Mouse (Mus musculus): ENCODE data around the gene Gnptab. TPM values are rescaled to one million over a fixed set of nuclear protein-coding genes. Genes with fewer than 3 reads are reported as not detected.
A peak's percentile ranks its signal among the peaks of the same experiment; 100 is the strongest.

Gene Gnptab
- total RNA-seq, 1 experiment from 2014 or later: 25.0 TPM

DNA sequence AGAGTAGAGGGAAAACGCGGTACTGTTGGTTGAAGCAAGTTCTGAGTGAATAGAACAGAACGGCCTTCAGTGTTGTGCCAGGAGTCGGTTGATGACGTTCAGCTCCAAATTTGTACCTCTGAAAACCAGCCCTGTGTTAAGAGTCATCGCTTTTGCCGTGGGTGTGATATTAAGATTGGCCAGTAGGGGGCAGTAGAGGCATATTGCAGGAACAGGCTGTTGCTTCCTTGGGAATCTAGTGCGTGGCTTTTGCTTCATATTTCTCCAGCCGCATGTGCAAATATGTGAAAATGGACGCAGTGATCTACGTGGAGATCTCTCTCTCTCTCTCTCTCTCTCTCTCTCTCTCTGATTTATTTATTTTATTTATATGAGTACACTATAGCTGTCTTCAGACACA lies 2.2 kb upstream of the Gnptab start:
- peak; percentile 95 for DNase-seq

DNA sequence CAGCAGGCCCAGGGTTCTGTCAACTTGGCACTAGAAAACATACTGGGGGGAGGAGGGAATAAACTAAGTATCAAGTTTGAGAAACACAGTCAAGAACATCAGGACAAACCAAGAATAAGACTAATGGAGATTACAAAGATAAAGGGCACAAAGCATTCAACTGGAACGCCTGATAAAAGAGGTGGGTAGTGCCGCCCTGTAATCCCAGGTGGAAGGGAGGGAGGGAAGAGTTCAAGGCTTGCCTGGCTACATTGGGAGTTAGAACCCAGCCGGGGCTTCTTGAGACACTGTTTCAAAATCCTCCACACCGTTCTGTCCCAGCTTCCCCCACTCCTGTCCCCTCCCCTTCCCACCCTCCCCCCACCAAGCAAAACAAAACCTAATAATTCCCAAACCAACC lies 1.3 kb upstream of the Gnptab start:
- DNase-seq: no peak

DNA sequence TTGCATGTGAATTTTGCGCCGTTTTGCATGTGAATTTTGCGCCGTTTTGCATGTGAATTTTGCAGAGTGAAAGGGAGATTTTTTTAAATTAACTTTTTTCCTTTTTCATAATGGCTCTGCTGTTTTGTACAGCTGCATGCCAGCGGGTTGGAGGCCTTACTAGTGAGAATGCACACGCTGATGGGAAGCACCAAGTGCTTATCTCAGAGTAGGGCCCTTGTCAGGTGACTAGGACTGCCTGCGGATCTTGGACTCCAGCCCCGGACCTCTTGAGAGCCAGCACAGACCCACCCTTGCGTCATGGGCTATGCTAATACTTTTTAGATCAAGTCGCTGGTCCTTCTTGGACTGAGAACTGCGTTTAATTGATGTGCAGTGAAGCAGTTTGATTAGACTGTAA lies 1.1 kb downstream of the Gnptab start:
- peak; percentile 54 for DNase-seq

DNA sequence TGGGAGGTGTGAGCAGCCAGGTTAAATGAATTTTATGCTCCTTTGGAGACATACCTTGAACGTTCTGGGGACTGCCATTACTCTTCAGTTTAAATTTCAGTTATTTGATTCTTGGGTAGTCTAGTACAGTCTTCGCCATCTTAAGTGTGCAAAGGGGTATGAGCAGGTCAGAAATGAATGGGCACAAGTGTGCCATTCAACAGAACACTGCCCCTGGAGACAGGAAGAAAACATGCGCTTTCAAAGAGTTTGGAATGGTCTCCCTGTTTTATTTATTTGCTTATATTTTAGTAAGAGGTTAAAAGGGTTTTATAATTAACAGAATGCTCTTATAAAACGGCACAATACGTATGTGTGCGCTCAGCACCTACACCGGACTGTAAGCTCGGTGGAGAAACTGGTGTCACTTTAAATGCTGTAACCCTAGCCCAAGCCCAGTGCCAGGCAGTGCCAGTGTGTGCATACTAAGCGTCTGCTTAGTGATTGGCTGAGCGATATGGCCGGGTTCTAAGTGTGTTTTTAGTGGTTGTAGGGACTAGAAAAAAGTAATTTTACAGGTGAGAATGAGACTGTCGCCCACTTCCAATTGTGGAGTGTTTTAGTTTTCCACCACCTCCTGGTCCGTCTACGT lies 1.6 kb downstream of the Gnptab start:
- DNase-seq: no peak

DNA sequence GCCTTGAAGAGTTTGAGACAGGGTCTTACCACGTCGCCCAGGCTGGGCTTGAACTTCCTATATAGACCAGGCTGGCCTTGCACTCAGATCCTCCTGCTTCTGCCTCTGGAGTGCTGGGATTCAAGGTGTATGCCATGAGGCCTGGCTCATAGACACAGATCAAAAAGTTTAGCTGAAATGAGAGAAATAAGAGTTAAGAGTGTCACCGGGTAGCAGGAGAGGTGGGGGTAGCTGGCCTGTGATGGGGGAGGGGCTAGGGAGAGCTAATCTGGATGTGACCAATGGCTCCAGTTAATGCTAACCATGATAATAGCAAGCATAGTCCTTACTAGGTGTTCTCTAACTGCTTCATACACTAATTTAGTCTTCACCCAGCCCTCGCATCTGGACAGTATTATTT lies 2.4 kb downstream of the Gnptab start:
- no peak for DNase-seq

DNA sequence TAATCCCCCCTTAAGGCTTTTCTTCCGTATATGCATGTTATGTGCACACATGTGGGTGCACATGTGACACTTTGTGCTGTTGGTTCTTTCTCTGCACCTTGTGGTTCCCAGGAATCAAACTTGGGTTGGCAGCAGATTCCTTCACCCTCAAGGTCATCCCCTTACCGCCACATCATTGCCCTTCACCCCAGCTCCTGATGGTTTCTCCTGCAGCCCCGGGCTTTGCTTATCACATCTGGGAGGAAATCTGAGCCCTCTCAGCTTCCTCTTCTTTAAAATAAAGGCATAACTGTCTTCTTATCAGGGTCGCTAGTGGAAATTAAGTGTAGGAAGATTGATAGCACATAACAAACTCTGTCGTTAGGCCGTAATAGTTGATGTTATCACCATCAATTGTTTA lies 3.1 kb downstream of the Gnptab start:
- DNase-seq: peak; percentile 13

DNA sequence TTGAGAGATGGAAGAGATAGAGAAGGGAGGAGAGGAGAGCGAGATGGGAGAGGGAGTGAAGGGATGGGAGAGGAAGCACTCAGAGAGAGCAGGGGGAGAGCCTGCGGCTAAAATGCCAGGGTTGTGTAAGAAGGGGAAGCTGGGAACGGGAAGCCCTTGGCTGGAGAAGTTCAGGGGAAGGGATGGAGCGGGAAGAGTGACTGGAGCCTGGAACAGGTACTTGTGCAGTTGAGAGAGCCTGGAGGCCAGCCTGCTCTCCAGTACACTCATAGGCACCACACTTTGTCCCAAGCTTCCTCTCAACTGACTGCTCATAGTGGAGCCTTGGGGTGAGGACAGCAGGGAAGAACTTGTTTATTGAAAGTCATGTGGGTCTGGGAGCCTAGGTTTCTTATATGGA lies 4.5 kb downstream of the Gnptab start:
- DNase-seq: no peak

DNA sequence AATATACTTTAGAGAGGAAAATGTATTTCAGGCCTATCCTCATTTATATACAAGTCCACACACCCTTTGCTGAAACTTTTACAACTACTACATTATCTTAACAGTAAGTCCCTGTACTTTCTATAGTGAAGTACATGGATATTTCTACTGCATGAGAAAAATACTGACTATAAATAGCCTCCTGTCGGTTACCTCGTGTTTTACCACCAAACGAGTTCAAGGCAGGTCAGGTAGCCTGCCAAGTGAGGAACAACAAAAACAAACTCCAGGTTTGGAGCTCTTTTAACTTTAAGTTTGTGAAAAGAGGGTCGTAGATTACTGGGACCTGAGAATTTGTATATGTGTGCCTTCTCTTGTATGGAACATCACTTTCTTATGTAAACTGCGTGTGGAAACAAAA lies 5.1 kb downstream of the Gnptab start:
- no peak for DNase-seq

DNA sequence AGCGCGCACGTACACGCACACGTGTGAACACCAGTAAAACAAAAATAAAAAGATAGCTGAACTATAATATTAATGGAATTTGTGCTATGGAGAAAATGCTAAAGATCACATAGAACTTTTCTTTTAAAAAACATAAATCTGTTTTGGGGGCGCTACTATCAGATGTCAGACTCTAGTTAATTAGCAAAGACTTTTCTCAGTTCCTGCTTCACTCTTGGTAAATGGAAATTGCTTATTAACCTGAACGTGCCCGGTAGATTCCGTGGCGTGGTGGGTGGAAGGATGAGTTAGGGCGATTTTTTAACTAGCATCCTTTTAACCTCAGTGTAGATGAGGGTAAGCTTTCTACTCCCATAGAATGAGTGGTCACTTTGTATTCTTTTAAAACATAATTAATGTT lies 6.4 kb downstream of the Gnptab start:
- DNase-seq: no peak

DNA sequence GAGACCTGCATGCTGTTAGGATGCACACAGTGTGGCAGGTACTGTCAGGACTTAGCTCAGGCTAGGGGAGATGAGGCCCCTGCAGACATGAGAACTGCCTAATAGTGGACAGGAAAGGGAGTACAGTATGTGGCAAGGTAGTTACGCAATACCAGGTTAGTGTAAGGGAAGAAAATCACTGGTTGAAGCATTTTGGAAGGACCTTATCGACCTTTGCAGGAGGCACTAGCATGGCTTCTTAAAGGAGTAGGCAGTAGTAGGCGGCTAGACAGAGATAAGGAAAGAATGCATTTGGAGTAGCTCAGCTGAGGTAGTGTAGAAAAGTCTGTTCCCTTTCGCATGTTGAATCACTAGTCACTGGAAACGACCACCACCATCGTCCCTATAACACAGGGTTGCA lies 6.8 kb downstream of the Gnptab start:
- DNase-seq: no peak

DNA sequence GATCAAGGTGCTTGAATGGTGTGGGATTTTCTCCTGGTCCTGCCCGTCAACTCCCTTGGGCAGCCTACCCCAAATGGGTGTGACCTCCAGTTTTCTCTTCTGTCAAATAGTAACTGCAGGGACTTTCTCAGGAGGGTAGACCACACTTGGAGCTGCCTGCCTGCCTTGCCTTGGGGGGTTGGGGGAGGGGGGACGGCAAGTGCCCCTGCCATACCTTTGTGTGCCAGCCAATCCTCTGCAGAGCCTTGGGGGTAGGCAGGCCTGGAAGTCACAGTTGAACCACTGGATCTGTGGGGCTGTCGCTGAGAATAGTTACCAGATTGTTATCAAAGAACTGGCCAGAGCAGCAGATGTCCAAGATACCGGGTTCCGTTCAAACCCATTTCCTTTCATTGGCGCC lies 7.3 kb downstream of the Gnptab start:
- no peak for DNase-seq

DNA sequence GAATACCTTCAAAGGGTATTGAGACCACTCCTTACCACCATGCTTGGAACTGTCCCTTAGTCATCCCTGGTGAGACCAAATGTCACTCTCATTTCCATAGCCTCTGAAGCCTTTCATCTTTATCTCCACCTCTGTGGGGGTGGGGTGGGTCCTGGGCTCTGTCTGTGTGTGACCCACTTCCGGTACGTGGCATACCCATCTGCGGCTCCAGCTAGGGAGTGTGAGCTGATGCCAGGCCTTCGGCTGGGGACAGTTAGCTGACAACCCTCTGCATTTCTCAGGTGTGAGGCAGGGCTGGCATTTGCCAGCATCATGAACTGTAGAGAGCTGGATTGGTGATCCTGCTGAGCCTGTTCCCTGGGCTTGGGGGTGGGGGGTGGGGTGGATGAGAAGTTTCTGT lies 10.6 kb downstream of the Gnptab start:
- DNase-seq: peak; percentile 58

DNA sequence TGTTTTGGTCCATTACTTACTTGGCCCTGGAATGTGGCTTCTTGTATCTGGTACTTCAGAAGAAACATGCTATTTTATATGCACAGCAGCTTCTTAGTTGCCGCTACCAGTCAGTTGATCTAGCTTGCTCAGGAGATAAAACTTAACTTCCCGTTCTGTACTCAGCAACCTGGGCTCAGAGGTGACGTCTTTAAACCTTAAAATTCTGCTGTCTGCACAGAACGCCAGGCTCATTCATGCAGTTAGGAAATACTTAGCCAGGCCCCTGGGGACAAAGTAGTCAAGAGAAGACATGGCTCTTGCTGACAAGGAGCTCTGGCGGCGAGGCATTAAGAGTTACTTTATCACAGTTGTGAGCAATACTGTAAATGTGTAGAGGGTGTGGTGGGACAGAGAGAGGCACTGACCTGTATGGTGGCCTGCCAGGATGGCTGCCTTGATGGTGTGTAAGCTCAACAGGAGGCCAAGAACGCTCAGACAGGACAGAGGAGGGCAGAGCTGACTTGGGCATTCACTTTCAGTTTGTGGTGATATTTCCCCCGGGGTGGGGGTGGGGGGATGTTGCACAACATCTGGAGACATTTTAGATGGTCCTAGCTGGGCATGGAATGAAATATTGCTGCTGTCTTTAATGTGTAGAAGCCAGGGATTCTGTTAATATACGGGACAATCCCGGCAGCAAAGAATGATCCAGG lies 11.3 kb downstream of the Gnptab start:
- DNase-seq: peak; percentile 54

DNA sequence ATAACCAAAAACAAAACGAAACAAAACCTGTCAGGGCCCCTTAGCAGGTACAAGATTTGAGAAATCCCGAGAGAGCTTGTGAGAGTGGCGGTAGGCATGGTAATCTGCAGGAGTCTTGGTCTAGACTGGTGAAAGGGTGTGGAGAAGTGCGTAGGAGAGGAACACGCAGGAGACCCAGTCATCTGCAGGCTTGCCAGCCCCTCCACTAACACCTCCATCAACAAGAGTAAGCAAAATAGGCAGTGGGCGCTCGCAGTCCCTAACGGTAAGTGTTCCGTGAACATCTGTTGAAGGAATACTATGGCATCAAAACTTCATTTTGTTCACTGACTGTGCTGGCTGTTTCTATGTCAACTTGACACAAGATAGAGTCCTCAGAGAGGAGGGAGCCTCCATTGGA lies 12.6 kb downstream of the Gnptab start:
- no peak for DNase-seq

DNA sequence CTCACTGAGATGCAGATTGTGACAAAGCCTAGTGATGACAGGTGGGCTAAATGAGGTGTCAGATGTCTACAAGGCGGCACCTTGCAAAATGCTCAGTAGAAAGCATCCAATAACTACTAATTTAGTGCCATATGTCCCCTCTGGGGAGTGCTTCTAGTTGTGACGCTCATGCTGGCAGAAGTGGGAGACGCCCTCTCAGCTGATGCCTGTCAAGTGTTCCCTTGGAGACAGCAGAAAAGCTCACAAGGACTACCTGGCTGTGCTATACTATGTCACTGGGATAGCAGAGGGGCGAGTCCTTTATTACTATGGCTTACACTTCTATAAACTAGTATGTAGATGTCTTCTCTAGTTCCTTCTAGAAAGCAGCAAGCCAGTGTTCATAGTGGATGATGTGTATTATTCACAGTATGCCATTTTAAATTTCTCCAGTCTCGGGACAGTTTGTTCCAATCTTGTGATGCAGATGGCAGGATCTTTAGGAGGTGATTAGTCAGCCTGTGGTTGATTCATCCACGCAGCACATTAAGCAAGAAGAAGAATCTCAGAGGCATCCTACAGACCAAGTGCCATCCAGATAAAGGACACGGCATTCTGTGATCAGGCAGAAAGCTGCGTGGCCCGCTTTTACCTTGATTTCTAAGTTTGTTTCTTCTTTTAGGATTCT lies 13.4 kb downstream of the Gnptab start:
- DNase-seq: no peak

DNA sequence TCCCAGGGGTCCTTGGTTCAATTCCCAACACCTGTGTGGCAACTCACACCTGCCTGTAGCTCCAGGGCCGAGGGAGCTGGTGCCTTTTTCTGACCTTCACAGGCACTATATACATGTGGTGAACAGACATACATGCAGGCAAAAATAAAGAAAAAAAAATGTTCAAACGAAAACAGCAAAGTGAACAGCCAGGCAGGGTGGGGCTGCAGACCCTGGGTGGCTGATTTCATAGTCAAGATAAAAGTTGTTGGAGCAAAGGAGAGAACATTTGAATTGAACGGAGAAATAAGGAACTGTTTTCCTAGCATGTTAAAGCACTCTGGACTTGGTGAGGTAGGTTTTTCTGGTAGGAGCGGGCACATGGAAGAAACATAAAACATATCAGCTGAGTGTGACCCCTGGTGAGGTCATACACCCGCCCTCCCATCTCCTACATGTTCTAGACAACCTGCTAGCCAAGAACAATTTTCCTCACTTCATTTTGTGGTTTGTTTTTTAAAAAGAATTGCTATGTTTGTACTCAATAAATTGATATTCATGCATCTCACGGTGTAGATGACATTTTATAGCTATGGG lies 19.8 kb downstream of the Gnptab start:
- no peak for DNase-seq

DNA sequence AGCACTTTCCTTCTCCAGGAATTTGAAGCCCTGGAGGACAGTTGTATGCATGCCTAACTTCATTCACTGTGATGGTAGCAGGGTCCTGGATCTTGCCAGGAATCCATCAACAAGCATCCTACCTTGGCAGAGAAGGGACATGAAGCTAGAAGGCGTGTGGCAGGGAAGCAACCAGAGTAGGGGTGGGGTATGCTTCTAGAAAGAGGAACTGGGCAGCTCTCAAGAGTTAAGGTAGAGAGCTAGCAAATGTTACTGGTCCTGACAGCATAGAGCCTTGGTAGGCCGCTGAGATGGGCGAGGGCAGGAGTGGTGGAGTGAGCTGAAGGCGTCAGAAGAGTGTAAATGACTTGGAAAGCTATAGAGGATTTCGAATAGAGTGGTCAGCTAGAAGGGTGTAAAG lies 20.3 kb downstream of the Gnptab start:
- DNase-seq: no peak

DNA sequence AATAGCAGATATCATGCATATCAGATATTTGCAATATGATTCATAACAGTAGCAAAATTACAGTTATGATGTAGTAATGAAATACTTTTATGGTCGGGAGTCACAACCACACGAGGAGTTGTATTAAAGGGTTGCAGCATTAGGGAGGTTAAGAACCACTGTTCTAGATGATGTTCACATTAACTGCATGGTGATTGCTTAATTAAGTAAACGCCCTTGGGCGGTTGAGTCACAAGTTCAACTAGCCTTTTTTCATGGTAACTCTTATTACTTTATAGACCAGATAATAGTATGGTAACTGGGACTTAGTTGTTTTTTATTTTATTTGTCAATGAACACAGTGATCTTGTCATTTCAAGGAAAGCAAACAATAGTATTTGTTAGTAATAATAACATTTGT lies 24.1 kb downstream of the Gnptab start:
- no peak for DNase-seq

DNA sequence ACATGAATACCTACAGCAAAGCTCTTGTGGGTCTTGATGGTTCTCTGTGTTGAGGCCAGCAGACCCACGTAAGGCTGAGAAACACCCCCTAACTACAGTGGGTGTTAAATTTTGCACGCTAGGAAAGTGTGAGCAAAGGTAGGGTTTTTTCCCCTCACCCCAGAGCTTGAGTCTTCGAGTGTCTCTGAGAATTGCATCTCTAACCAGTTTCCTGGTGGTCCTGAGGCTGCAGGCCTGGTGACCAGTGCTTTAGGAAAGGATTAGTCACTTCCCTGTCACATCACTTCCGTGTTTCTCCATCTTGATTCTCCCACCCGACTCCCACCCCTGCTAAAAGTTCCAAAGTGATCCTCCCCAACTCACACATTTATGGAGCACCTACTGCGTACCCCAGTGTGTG lies 25.3 kb downstream of the Gnptab start:
- no peak for DNase-seq

DNA sequence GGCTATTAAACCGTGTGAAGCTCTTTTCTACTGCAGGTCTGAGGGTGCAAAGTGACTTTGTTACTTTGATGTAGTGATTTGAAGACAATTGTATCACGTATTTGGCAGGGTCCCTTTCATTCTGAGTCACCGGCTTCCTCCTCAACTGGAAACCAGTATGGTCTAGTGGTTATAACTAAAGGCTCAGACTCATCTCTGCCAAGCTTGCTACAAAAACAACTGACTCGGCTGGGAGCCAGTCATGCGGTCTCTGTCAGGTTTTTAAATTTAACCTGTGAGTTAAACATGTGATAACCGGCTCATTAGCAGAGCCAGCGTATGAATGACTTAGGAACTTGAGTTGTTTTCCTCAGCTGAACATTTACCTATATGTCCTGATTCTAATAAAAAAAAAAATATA lies 26.9 kb downstream of the Gnptab start:
- peak; percentile 23 for DNase-seq

DNA sequence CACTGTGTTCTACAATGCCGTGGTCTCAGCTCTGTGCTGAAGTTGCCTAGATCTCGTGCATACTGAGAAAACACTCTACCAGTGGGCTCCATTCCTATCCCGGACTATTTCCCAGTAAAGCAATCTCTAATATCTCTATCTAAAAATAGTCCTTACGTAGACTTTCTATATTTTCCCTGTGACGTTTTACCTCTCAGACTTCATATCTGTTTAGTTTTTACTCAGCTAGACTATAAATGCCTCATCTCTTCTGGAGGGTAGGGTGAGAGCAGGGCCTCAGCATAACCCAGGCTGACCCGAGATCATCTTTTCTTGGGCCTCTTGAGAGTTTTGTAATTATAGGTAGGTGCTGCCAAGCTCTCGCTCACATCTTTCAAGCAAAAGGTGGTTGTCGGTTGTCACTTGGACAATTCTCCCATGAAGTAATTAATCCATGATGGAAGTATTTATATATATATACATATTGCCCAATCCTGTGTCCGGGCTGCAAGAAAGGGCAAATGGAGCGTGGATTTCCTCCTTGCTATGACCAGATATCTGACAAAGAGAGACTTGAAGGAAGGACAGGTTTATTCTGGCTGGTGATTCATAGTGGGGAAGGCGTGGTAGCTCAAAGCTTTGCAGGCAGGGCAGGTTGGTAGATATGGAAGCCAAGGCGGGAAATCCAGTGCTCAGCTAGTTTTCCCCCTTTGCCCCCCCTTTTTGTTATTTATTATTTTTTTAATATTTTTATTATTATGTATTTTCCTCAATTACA lies 29.1 kb downstream of the Gnptab start:
- no peak for DNase-seq

DNA sequence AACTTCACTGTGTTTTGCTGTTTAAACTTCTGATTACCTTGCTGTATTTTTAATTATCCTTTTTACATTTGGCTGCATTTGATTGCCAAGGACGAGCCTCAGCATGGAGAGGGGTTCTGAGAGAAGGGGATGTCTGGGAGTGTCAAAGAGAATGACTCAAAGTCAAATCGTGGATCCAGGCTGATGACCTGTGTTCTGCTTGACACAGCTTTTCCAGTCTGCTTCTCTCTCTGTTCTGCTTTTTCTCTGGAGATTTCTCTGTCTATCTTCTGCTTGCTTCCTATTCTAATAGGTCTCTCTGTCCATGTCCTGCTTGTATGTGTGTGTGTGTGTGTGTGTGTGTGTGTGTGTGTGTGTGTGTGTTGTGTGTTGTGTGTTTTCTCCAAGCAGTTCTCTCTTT lies 30.8 kb downstream of the Gnptab start:
- no peak for DNase-seq
